Mouse (Mus musculus) hindbrain, embryonic 11.5 days (tissue): Measurements from ENCODE around the gene Rnf31. TPM values are rescaled to one million over a fixed set of nuclear protein-coding genes. Genes with fewer than 3 reads are reported as not detected.

Experiments
- ATAC-seq: fragments of 200-750 bp; cut with Nextera tagmentation; 2 replicates; pipeline ENCODE4 v1.8.0; 2017; ENCODE audit warnings: mild to moderate bottlenecking, moderate TSS enrichment, moderate library complexity; ENCODE audit not compliant: low FRiP score
- DNase-seq: peaks from one replicate; pipeline ENCODE4 v3.0.0-alpha.2; 2015; ENCODE audit warnings: low spot score
- H3K27ac ChIP-seq: fragments of 300-500 bp; sonication (generic); 2 replicates; pipeline ENCODE4 v1.5.1; 2014; ENCODE audit warnings: mild to moderate bottlenecking, low read depth, low read length
- H3K27me3 ChIP-seq: fragments of 300-500 bp; sonication (generic); 2 replicates; pipeline ENCODE4 v1.6.1; 2014; ENCODE audit warnings: mild to moderate bottlenecking, low read length, moderate library complexity, mixed read lengths; ENCODE audit not compliant: control insufficient read depth, insufficient read depth
- H3K36me3 ChIP-seq: fragments of 300-500 bp; sonication (generic); 2 replicates; pipeline ENCODE4 v1.6.1; 2014; ENCODE audit warnings: mild to moderate bottlenecking, low read length, moderate library complexity, mixed read lengths; ENCODE audit not compliant: control insufficient read depth, insufficient read depth
- H3K4me1 ChIP-seq: fragments of 300-500 bp; sonication (generic); replicated peaks from 2 replicates; pipeline ENCODE4 v1.6.1; 2014; ENCODE audit warnings: low read length, mixed read lengths; ENCODE audit not compliant: control insufficient read depth, insufficient read depth
- H3K4me2 ChIP-seq: fragments of 300-500 bp; sonication (generic); replicated peaks from 2 replicates; pipeline ENCODE4 v1.6.1; 2014; ENCODE audit warnings: mild to moderate bottlenecking, low read depth, low read length
- H3K4me3 ChIP-seq: fragments of 300-500 bp; sonication (generic); 2 replicates; pipeline ENCODE4 v1.5.1; 2014; ENCODE audit warnings: low read depth, low read length
- H3K9ac ChIP-seq: fragments of 300-500 bp; sonication (generic); 2 replicates; pipeline ENCODE4 v1.6.1; 2014; ENCODE audit warnings: low read depth, low read length
- H3K9me3 ChIP-seq: fragments of 300-500 bp; sonication (generic); 2 replicates; pipeline ENCODE4 v1.6.1; 2016; ENCODE audit warnings: low read length; ENCODE audit not compliant: control insufficient read depth
- WGBS: fragments of 180-500 bp; shearing (Covaris S2); extraction: QIAGEN DNeasy Blood & Tissue Kit; methylation state at CpG from one replicate; pipeline ENCODE4 v1.1.7; 2014; 5-methylcytosine and 5-hydroxymethylcytosine counted together
- polyA plus RNA-seq: library from polyadenylated mRNA; unstranded; fragments of >200 nt; fragmentation: Nextera tagmentation; extraction: Ambion mirVana; gene quantifications from 2 replicates; pipeline ENCODE4 v1.2.1, GENCODE M21; 2014

Gene Rnf31
- polyA plus RNA-seq, 1 experiment from 2014 or later = 12.1 TPM

DNA sequence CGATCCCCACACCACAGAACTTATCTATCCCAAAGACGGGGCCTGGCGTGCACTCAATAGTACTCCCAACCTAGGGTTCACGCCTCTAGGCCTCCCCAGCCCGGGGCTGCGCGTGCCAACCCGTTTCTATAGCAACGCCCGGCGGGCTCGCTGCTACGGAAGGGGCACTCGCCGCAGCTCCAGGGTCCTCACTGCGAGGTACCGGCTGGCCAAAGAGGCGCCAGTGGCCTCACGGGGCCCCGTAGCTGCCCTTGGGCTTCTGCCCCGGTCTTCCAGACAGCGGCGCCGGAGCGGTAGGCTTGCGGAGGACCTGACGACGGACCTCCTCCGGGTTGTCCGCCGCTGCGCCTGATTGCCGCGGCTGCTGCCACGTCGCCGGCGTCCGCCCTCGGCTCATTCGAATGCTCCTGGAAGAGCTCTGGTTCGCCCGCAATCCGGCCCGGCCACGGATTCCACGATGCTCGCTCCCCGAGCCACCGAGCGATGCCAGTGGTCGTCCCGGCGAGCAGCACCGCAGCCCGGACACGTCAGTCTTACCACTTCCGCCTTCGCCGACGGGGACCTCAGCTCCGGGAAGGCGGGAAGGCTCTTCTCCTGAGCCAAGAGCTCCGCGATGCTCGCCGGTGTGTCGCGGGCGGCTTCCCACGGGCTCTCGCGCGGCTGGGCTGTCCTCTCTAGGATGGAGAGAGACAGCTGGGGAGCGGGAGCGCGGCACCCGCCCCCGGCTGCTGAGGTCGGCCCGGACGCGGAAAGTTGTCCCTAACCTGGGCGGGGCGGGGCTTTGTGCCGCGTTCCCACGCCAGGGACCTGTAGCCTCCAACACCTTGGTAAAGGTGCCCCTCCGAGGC lies 51.8 kb downstream of the Rnf31 start, which contains the start of gene Tm9sf1:
Gene Tm9sf1, minus strand, starts transcription at position 747 of the 848 bp plus-strand sequence.
- Histone ChIP-seq H3K4me2 (peak within 1 kb of the TSS; percentile 82), H3K36me3 (0 out of 2 replicates have a peak, but pooled peaks cover 4% of the 10 kb centered on the region), H3K4me3 (peak within 1 kb of the TSS; percentile 95), H3K9ac (peak within 1 kb of the TSS; percentile 94), H3K4me1 (peaks cover 3% of the 10 kb centered on the region; the same call in 1 of the 2 replicates), H3K9me3 (no peaks in the 10 kb centered on the region), H3K27me3 (no peaks in the 10 kb centered on the region), H3K27ac (peak within 1 kb of the TSS; percentile 93)
- WGBS = under 1% methylated on average over 86 of the region's 89 CpGs
- DNase-seq (peak; percentile 84), ATAC-seq (peak; percentile 91)

DNA sequence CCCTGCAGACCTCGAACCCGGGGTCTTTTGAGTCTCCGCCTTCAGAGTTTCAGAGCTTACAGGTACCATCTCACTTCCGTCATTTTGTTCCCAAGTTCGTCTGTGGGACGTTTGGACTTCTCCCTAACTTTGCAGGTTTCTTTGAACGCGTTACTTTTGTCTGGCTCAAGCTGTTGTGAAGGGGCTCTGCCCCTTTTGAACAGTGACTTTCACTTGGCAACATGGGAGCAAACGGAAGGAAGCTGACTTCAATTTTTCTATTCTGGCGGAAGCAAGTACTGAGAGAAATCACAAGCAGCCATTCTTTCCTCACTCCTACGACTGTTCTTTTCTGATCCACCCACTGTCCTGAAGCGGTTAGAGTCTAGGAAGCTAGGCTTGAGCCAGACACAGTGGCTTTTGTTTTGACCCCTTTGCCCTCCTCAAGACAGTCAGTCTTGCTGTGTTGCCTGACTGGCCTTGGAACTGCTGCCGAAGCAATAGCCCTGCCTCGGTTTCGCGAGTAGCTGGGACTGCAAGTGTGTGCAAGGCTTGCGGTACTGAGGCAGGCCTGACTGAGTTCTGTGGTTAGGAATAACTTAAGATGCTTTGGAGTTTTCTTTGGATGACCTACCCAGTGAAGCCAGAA lies 52.9 kb downstream of the Rnf31 start:
- 0 out of 2 replicates have a peak, but pooled peaks cover 4% of the 10 kb centered on the region for H3K36me3 ChIP-seq
- DNase-seq = peak; percentile 21
- H3K4me1 ChIP-seq = peaks cover 3% of the 10 kb centered on the region; the same call in 1 of the 2 replicates
- H3K27ac ChIP-seq = no peak overlapping the region
- no peaks in the 10 kb centered on the region for H3K9me3 ChIP-seq
- H3K4me3 ChIP-seq = peak overlapping the region; percentile 95
- H3K4me2 ChIP-seq = peak overlapping the region; percentile 82
- 32% methylated on average over 17 of the region's 17 CpGs for WGBS
- no peaks in the 10 kb centered on the region for H3K27me3 ChIP-seq
- ATAC-seq = no peak
- H3K9ac ChIP-seq = peak overlapping the region; percentile 94

DNA sequence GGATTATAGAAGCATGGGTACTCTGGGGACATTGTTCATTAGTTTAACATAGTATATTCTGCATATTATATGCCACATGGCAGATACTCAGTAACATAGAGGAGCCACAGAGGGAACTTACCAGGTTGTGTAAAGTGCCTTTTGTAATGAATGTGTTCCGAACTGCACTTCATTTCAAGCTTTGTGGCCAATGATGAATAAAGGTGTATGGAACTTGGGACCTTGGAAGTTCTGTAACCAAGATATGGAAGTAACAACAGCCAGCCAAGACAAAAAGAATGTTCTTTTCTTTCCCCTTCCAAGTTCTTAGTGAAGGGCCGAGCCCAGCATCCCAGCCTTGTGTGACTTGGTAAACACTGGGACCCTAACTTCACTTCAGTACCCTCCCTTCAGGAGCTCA lies 58.4 kb downstream of the Rnf31 start, which contains the start of gene Tssk4:
Gene Tssk4, plus strand, starts transcription at position 301 of the 400 bp plus-strand sequence.
- 91% methylated on average over 2 of the region's 2 CpGs for WGBS
- H3K4me2 ChIP-seq = no peak within 1 kb of the TSS
- no peak for DNase-seq
- no peaks in the 10 kb centered on the region for H3K4me1 ChIP-seq
- H3K9me3 ChIP-seq = no peaks in the 10 kb centered on the region
- no peak within 1 kb of the TSS for H3K27ac ChIP-seq
- ATAC-seq = no peak
- no peaks in the 10 kb centered on the region for H3K27me3 ChIP-seq
- no peak within 1 kb of the TSS for H3K4me3 ChIP-seq
- no peak within 1 kb of the TSS for H3K9ac ChIP-seq
- 0 out of 2 replicates have a peak, but pooled peaks cover 4% of the 10 kb centered on the region for H3K36me3 ChIP-seq

DNA sequence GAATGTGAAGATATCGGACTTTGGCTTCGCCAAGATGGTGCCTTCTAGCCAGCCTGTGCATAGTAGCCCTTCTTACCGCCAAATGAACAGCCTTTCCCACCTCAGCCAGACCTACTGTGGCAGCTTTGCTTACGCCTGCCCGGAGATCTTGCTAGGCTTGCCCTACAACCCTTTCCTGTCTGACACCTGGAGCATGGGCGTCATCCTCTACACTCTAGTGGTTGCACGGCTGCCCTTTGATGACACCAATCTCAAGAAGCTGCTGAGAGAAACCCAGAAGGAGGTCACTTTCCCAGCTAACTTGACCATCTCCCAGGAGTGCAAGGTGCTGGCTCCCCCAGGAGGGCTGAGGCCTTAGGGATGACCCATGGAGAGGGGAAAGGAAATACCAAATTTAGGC lies 60.0 kb downstream of the Rnf31 start:
- ATAC-seq = no peak

More for the DNA sequence above, 60.0 kb downstream of the Rnf31 start:
- DNase-seq = no peak
- Histone ChIP-seq H3K9ac (no peak overlapping the region), H3K4me3 (no peak overlapping the region), H3K9me3 (no peaks in the 10 kb centered on the region), H3K4me2 (no peak overlapping the region), H3K27ac (no peak overlapping the region), H3K27me3 (no peaks in the 10 kb centered on the region), H3K36me3 (no peaks in the 10 kb centered on the region), H3K4me1 (no peaks in the 10 kb centered on the region)
- 84% methylated on average over 7 of the region's 7 CpGs for WGBS

Other genes starting within 250 kb of the Rnf31 start
- 26.0 and 36.5 TPM in 2 replicates for gene Dhrs4, start 113.0 kb upstream of the Rnf31 start, polyA plus RNA-seq
- 10.1 and 14.0 TPM in 2 replicates for gene Carmil3, start 101.1 kb upstream of the Rnf31 start, polyA plus RNA-seq
- 1.3 and 1.6 TPM in 2 replicates for gene Cpne6, start 81.3 kb upstream of the Rnf31 start, polyA plus RNA-seq
- gene Nrl, start 66.7 kb upstream of the Rnf31 start, polyA plus RNA-seq = 0.15 and 0.20 TPM in 2 replicates
- gene Pck2, start 51.4 kb upstream of the Rnf31 start, polyA plus RNA-seq = 11.3 and 12.6 TPM in 2 replicates
- 81.5 and 85.4 TPM in 2 replicates for gene Dcaf11, start 31.7 kb upstream of the Rnf31 start, polyA plus RNA-seq
- 0.52 TPM in 1 of 2 replicates, not detected in the other for gene A730061H03Rik, start 31.3 kb upstream of the Rnf31 start, polyA plus RNA-seq
- 0.77 and 1.8 TPM in 2 replicates for gene Fitm1, start 16.1 kb upstream of the Rnf31 start, polyA plus RNA-seq
- 126 TPM in 2 replicates for gene Psme1, start 13.6 kb upstream of the Rnf31 start, polyA plus RNA-seq
- gene Emc9, start 6.4 kb upstream of the Rnf31 start, polyA plus RNA-seq = 6.4 and 8.5 TPM in 2 replicates
- gene Psme2, start 595 bp upstream of the Rnf31 start, polyA plus RNA-seq = 195 and 222 TPM in 2 replicates
- 6.9 and 7.6 TPM in 2 replicates for gene Irf9, start 11.9 kb downstream of the Rnf31 start, polyA plus RNA-seq
- gene Rec8, start 26.3 kb downstream of the Rnf31 start, polyA plus RNA-seq = 8.2 and 8.8 TPM in 2 replicates
- gene Ipo4, start 44.2 kb downstream of the Rnf31 start, polyA plus RNA-seq = 71.2 and 73.1 TPM in 2 replicates
- 1.7 and 4.0 TPM in 2 replicates for gene Gm49378, start 46.2 kb downstream of the Rnf31 start, polyA plus RNA-seq
- gene Tm9sf1, start 52.1 kb downstream of the Rnf31 start, polyA plus RNA-seq = 60.2 and 61.9 TPM in 2 replicates
- gene Tssk4, start 58.5 kb downstream of the Rnf31 start, polyA plus RNA-seq = 0.38 and 0.48 TPM in 2 replicates
- 67.7 and 70.2 TPM in 2 replicates for gene Mdp1, start 68.8 kb downstream of the Rnf31 start, polyA plus RNA-seq
- gene Gmpr2, start 80.2 kb downstream of the Rnf31 start, polyA plus RNA-seq = 54.6 and 58.8 TPM in 2 replicates
- gene Nedd8, start 80.4 kb downstream of the Rnf31 start, polyA plus RNA-seq = 596 and 597 TPM in 2 replicates
- gene Tinf2, start 90.1 kb downstream of the Rnf31 start, polyA plus RNA-seq = 52.7 and 63.1 TPM in 2 replicates
- 0.36 and 0.49 TPM in 2 replicates for gene Tgm1, start 122.2 kb downstream of the Rnf31 start, polyA plus RNA-seq
- gene Rabggta, start 130.6 kb downstream of the Rnf31 start, polyA plus RNA-seq = 25.3 and 27.4 TPM in 2 replicates
- 68.6 and 72.1 TPM in 2 replicates for gene Dhrs1, start 154.0 kb downstream of the Rnf31 start, polyA plus RNA-seq
- gene Nop9, start 154.0 kb downstream of the Rnf31 start, polyA plus RNA-seq = 47.0 and 47.6 TPM in 2 replicates
- gene Cideb, start 166.8 kb downstream of the Rnf31 start, polyA plus RNA-seq = 0.33 TPM in 1 of 2 replicates, not detected in the other
- 0.28 and 0.62 TPM in 2 replicates for gene Ltb4r2, start 169.7 kb downstream of the Rnf31 start, polyA plus RNA-seq
- gene Ltb4r1, start 174.3 kb downstream of the Rnf31 start, polyA plus RNA-seq = 0.14 TPM in 1 of 2 replicates, not detected in the other
- 6.6 and 7.6 TPM in 2 replicates for gene Adcy4, start 192.4 kb downstream of the Rnf31 start, polyA plus RNA-seq
- gene Ripk3, start 197.2 kb downstream of the Rnf31 start, polyA plus RNA-seq = 11.0 and 12.9 TPM in 2 replicates
- 19.5 and 25.5 TPM in 2 replicates for gene Nfatc4, start 231.4 kb downstream of the Rnf31 start, polyA plus RNA-seq